Mouse (Mus musculus): ENCODE data around the gene Car7. TPM values are rescaled to one million over a fixed set of nuclear protein-coding genes. Genes with fewer than 3 reads are reported as not detected.
A peak's percentile ranks its signal among the peaks of the same experiment; 100 is the strongest.
"Not testable (repeated sequence)": the region's sequence is repeated elsewhere in the genome, so short reads cannot be mapped to it uniquely, and the experiment has no call there.

Car7 gene
- total RNA-seq, 2 experiments from 2014 or later, result 19.3 to 19.7 TPM

GRCm38 (mm10) chr8:104540710-104541514 lies 6.4 kb downstream of the Car7 start:
- TF ChIP-seq CTCF (conservative IDR thresholded peaks at IDR 0.05), result no peak
- H3K4me3 ChIP-seq, result peak overlapping the region; percentile 73
- DNase-seq (ENCODE audit: low spot score in 2 of 2), result peak in 1 of 2 experiments; percentile 35
- H3K27ac ChIP-seq, result peak overlapping the region; percentile 96

- TF ChIP-seq CTCF (conservative IDR thresholded peaks at IDR 0.05), result no peak
- peak overlapping the region; percentile 96 for H3K27ac ChIP-seq
- no peak for DNase-seq (ENCODE audit: low spot score in 2 of 2)
- peak overlapping the region; percentile 73 for H3K4me3 ChIP-seq
Observed at GRCm38 (mm10) chr8:104541515-104541880, 7.0 kb downstream of the Car7 start.

GRCm38 (mm10) chr8:104542160-104542559 lies 7.7 kb downstream of the Car7 start:
- no peak for TF ChIP-seq CTCF (conservative IDR thresholded peaks at IDR 0.05)
- Histone ChIP-seq H3K27ac (peak overlapping the region; percentile 96), H3K4me3 (peak overlapping the region; percentile 73)
- DNase-seq (ENCODE audit: low spot score in 2 of 2), result peak; percentile 67 to 79

- no peak for TF ChIP-seq CTCF (conservative IDR thresholded peaks at IDR 0.05)
- H3K4me3 ChIP-seq, result no peak overlapping the region
- H3K27ac ChIP-seq, result no peak overlapping the region
- no peak for DNase-seq (ENCODE audit: low spot score in 2 of 2)
Observed at GRCm38 (mm10) chr8:104543440-104544045, 9.1 kb downstream of the Car7 start.

GRCm38 (mm10) chr8:104555191-104555590 lies 20.7 kb downstream of the Car7 start:
- H3K27ac ChIP-seq, result no peak overlapping the region
- no peak for DNase-seq (ENCODE audit: low spot score in 2 of 2)
- TF ChIP-seq CTCF (conservative IDR thresholded peaks at IDR 0.05), result no peak
- H3K4me3 ChIP-seq, result no peak overlapping the region

GRCm38 (mm10) chr8:104557226-104557625 lies 22.7 kb downstream of the Car7 start:
- TF ChIP-seq CTCF (conservative IDR thresholded peaks at IDR 0.05), result no peak
- DNase-seq (ENCODE audit: low spot score in 2 of 2), result no peak
- no peak overlapping the region for H3K4me3 ChIP-seq
- H3K27ac ChIP-seq, result no peak overlapping the region

- no peak overlapping the region for H3K27ac ChIP-seq
- DNase-seq (ENCODE audit: low spot score in 2 of 2), result no peak
- H3K4me3 ChIP-seq, result no peak overlapping the region
- no peak for TF ChIP-seq CTCF (conservative IDR thresholded peaks at IDR 0.05)
Observed at GRCm38 (mm10) chr8:104560731-104561130, 26.2 kb downstream of the Car7 start.

GRCm38 (mm10) chr8:104564633-104565456 lies 30.4 kb downstream of the Car7 start:
- peak; percentile 81 to 84 for DNase-seq (ENCODE audit: low spot score in 2 of 2)
- Histone ChIP-seq H3K27ac (no peak overlapping the region), H3K4me3 (no peak overlapping the region)
- TF ChIP-seq CTCF (conservative IDR thresholded peaks at IDR 0.05), result peak; percentile 79

- Histone ChIP-seq H3K4me3 (no peak overlapping the region), H3K27ac (no peak overlapping the region)
- no peak for DNase-seq (ENCODE audit: low spot score in 2 of 2)
- TF ChIP-seq CTCF (conservative IDR thresholded peaks at IDR 0.05), result no peak
Observed at GRCm38 (mm10) chr8:104565457-104565798, 30.9 kb downstream of the Car7 start.

GRCm38 (mm10) chr8:104569559-104569958 lies 35.1 kb downstream of the Car7 start:
- Histone ChIP-seq H3K27ac (no peak overlapping the region), H3K4me3 (no peak overlapping the region)
- DNase-seq (ENCODE audit: low spot score in 2 of 2), result no peak
- TF ChIP-seq CTCF (conservative IDR thresholded peaks at IDR 0.05), result peak; percentile 74

- Histone ChIP-seq H3K4me3 (peak overlapping the region; percentile 63), H3K27ac (peak overlapping the region; percentile 64)
- peak; percentile 92 for TF ChIP-seq CTCF (conservative IDR thresholded peaks at IDR 0.05)
- DNase-seq (ENCODE audit: low spot score in 2 of 2), result peak; percentile 60 to 89
Observed at GRCm38 (mm10) chr8:104570436-104571343, 36.2 kb downstream of the Car7 start.

- TF ChIP-seq CTCF (conservative IDR thresholded peaks at IDR 0.05), result no peak
- no peak for DNase-seq (ENCODE audit: low spot score in 2 of 2)
- Histone ChIP-seq H3K27ac (no peak overlapping the region), H3K4me3 (no peak overlapping the region)
Observed at GRCm38 (mm10) chr8:104576820-104577219, 42.3 kb downstream of the Car7 start.

- not testable (repeated sequence) for DNase-seq (ENCODE audit: low spot score in 2 of 2); H3K4me3 ChIP-seq; H3K27ac ChIP-seq
Observed at GRCm38 (mm10) chr8:104577606-104578005, 43.1 kb downstream of the Car7 start.
